Mouse (Mus musculus): ENCODE measurements around the gene Tagln2. TPM values are rescaled to one million over a fixed set of nuclear protein-coding genes. Genes with fewer than 3 reads are reported as not detected.

Gene Tagln2
- 280 TPM for polyA plus RNA-seq (2017; shearing (Covaris generic))

GRCm38 (mm10) chr1:172499765-172500441, at the start of gene Tagln2:
Gene Tagln2, plus strand, starts transcription at chr1:172500047.

GRCm38 (mm10) chr1:172475054-172475741, 24.6 kb upstream of the Tagln2 start, which contains the start of gene Slamf9:
Gene Slamf9, plus strand, starts transcription at chr1:172475358.

GRCm38 (mm10) chr1:172481540-172482280, 18.1 kb upstream of the Tagln2 start, which contains the start of gene Igsf9:
Gene Igsf9, plus strand, starts transcription at chr1:172481788.

GRCm38 (mm10) chr1:172520576-172521440, 21.0 kb downstream of the Tagln2 start, which contains the start of gene Cfap45:
Gene Cfap45, plus strand, starts transcription at chr1:172520801.

GRCm38 (mm10) chr1:172555638-172556037, 55.8 kb downstream of the Tagln2 start, which contains the start of gene Vsig8:
Gene Vsig8, plus strand, starts transcription at chr1:172555938.

Other genes with a start within 250 kb of the Tagln2 start
- not detected for gene Atp1a4, start 241.6 kb upstream of the Tagln2 start, polyA plus RNA-seq (2017; shearing (Covaris generic))
- 26.6 TPM for gene Igsf8, start 238.4 kb upstream of the Tagln2 start, polyA plus RNA-seq (2017; shearing (Covaris generic))
- gene Atp1a2, start 202.0 kb upstream of the Tagln2 start, polyA plus RNA-seq (2017; shearing (Covaris generic)), result not detected
- not detected for gene Kcnj9, start 170.7 kb upstream of the Tagln2 start, polyA plus RNA-seq (2017; shearing (Covaris generic))
- not detected for gene Kcnj10, start 158.8 kb upstream of the Tagln2 start, polyA plus RNA-seq (2017; shearing (Covaris generic))
- 8.2 TPM for gene Pigm, start 123.5 kb upstream of the Tagln2 start, polyA plus RNA-seq (2017; shearing (Covaris generic))
- gene Slamf9, start 24.7 kb upstream of the Tagln2 start, polyA plus RNA-seq (2017; shearing (Covaris generic)), result not detected
- 0.90 TPM for gene Igsf9, start 18.3 kb upstream of the Tagln2 start, polyA plus RNA-seq (2017; shearing (Covaris generic))
- 0.55 TPM for gene Cfap45, start 20.8 kb downstream of the Tagln2 start, polyA plus RNA-seq (2017; shearing (Covaris generic))
- gene Vsig8, start 55.9 kb downstream of the Tagln2 start, polyA plus RNA-seq (2017; shearing (Covaris generic)), result not detected
- gene Slamf8, start 90.5 kb downstream of the Tagln2 start, polyA plus RNA-seq (2017; shearing (Covaris generic)), result not detected
- not detected for gene Fcrl6, start 102.5 kb downstream of the Tagln2 start, polyA plus RNA-seq (2017; shearing (Covaris generic))
- gene Dusp23, start 132.9 kb downstream of the Tagln2 start, polyA plus RNA-seq (2017; shearing (Covaris generic)), result 2.0 TPM
- not detected for gene Crp, start 198.0 kb downstream of the Tagln2 start, polyA plus RNA-seq (2017; shearing (Covaris generic))